Mouse (Mus musculus): ENCODE measurements around the gene Cul7. TPM values are rescaled to one million over a fixed set of nuclear protein-coding genes. Genes with fewer than 3 reads are reported as not detected.

The Cul7 gene
- polyA plus RNA-seq, 1 experiment from 2014 or later = 33.6 TPM

- Histone ChIP-seq H3K36me3 (ENCODE audit: control insufficient read depth, insufficient read depth, low read length) (peaks cover 40% of the 10 kb centered on the region), H3K4me1 (ENCODE audit: control insufficient read depth, insufficient read depth, low read length) (peaks cover 28% of the 10 kb centered on the region), H3K27me3 (ENCODE audit: control insufficient read depth, insufficient read depth, low read length) (no peaks in the 10 kb centered on the region), H3K27ac (ENCODE audit: low read depth, low read length) (peak overlapping the region; percentile 62), H3K9me3 (replicated peaks; ENCODE audit: control insufficient read depth, low read length) (no peaks in the 10 kb centered on the region), H3K9ac (ENCODE audit: low read depth, low read length) (peak overlapping the region; percentile 75), H3K4me2 (peak overlapping the region; percentile 91), H3K4me3 (ENCODE audit: low read depth, low read length) (peak overlapping the region; percentile 93)
- no peak for ATAC-seq (replicated peaks; ENCODE audit: insufficient number of reproducible peaks, low FRiP score, low TSS enrichment)
- WGBS (ENCODE audit: insufficient replicate concordance) = 23% methylated on average over 12 of the region's 12 CpGs
Measured at GRCm38 (mm10) chr17:46681466-46682118, 31.5 kb downstream of the Cul7 start.

DNA sequence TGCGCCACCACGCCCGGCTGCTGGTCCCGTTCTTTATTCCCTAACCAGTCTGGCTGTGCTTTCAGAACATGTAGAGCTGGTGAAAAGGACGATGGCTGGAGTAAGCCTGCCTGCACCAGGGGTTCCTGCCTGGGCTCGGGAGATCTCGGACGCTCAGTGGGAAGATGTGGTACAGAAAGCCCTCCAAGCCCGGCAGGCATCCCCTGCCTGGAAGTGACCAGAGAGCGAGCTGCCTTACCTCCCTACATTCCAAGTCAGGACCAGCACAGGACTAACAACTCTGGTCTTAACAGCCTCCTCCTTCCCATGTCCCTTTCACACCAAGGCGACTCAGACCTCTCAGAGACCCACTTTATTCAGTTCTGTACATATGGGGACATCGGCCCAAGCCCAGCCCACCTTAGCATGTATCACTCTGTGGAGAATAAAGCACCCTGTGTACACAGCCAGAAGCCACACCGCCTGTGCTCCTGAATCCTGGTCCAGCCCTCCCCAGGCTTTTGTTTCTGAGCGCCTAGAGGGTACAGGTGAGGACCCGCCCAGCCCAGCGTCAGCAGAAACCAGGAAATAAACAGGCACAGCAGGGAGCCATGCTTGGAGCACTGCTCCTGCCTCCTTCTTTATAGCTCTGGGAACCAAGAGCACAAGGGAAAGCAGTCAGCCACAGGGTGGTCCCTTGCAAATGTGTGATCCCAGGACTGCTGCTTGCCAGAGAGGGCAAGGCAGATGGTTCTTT, 32.7 kb downstream of the Cul7 start:
- Histone ChIP-seq H3K27ac (ENCODE audit: low read depth, low read length) (no peak overlapping the region), H3K9me3 (replicated peaks; ENCODE audit: control insufficient read depth, low read length) (no peaks in the 10 kb centered on the region), H3K9ac (ENCODE audit: low read depth, low read length) (no peak overlapping the region), H3K4me2 (no peak overlapping the region), H3K36me3 (ENCODE audit: control insufficient read depth, insufficient read depth, low read length) (peaks cover 30% of the 10 kb centered on the region), H3K27me3 (ENCODE audit: control insufficient read depth, insufficient read depth, low read length) (no peaks in the 10 kb centered on the region), H3K4me1 (ENCODE audit: control insufficient read depth, insufficient read depth, low read length) (peaks cover 27% of the 10 kb centered on the region), H3K4me3 (ENCODE audit: low read depth, low read length) (no peak overlapping the region)
- 81% methylated on average over 16 of the region's 16 CpGs for WGBS (ENCODE audit: insufficient replicate concordance)
- ATAC-seq (replicated peaks; ENCODE audit: insufficient number of reproducible peaks, low FRiP score, low TSS enrichment) = no peak

- Histone ChIP-seq H3K4me2 (no peak overlapping the region), H3K9ac (ENCODE audit: low read depth, low read length) (no peak overlapping the region), H3K4me3 (ENCODE audit: low read depth, low read length) (no peak overlapping the region), H3K27me3 (ENCODE audit: control insufficient read depth, insufficient read depth, low read length) (no peaks in the 10 kb centered on the region), H3K36me3 (ENCODE audit: control insufficient read depth, insufficient read depth, low read length) (peaks cover 28% of the 10 kb centered on the region), H3K27ac (ENCODE audit: low read depth, low read length) (no peak overlapping the region), H3K4me1 (ENCODE audit: control insufficient read depth, insufficient read depth, low read length) (peaks cover 12% of the 10 kb centered on the region), H3K9me3 (replicated peaks; ENCODE audit: control insufficient read depth, low read length) (no peaks in the 10 kb centered on the region)
- no peak for ATAC-seq (replicated peaks; ENCODE audit: insufficient number of reproducible peaks, low FRiP score, low TSS enrichment)
- WGBS (ENCODE audit: insufficient replicate concordance) = 87% methylated on average over 6 of the region's 6 CpGs
Measured at GRCm38 (mm10) chr17:46685913-46686312, 35.8 kb downstream of the Cul7 start.

DNA sequence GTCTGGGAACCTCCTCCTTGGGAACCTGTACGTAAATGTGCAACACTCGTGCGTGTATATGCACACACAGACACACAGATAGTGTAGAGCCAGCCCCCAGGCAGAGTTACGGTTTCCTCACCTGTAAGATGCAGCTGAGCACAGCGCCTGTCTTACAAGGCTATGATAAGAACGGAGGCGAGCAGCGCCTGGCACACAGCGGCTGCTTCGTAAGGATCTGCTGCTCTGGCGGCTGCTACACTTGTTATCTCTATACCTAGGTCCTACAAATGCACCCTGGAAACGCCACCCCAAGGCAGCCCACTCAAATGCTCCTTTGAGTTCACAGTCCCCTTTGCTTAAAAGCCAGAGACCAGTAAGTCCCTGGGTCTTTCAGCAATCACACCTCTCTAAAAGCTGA, 40.5 kb downstream of the Cul7 start:
- no peak overlapping the region for H3K4me2 ChIP-seq
- WGBS (ENCODE audit: insufficient replicate concordance) = 73% methylated on average over 12 of the region's 12 CpGs
- H3K27ac ChIP-seq (ENCODE audit: low read depth, low read length) = no peak overlapping the region
- no peak for ATAC-seq (replicated peaks; ENCODE audit: insufficient number of reproducible peaks, low FRiP score, low TSS enrichment)
- H3K36me3 ChIP-seq (ENCODE audit: control insufficient read depth, insufficient read depth, low read length) = peaks cover 7% of the 10 kb centered on the region
- H3K4me1 ChIP-seq (ENCODE audit: control insufficient read depth, insufficient read depth, low read length) = peaks cover 4% of the 10 kb centered on the region; the same call in 1 of the 2 replicates
- H3K9ac ChIP-seq (ENCODE audit: low read depth, low read length) = no peak overlapping the region
- no peak overlapping the region for H3K4me3 ChIP-seq (ENCODE audit: low read depth, low read length)
- H3K9me3 ChIP-seq (replicated peaks; ENCODE audit: control insufficient read depth, low read length) = no peaks in the 10 kb centered on the region
- no peaks in the 10 kb centered on the region for H3K27me3 ChIP-seq (ENCODE audit: control insufficient read depth, insufficient read depth, low read length)

- Histone ChIP-seq H3K27ac (ENCODE audit: low read depth, low read length) (no peak overlapping the region), H3K4me1 (ENCODE audit: control insufficient read depth, insufficient read depth, low read length) (peaks cover 4% of the 10 kb centered on the region; the same call in 1 of the 2 replicates), H3K9ac (ENCODE audit: low read depth, low read length) (no peak overlapping the region), H3K4me2 (no peak overlapping the region), H3K4me3 (ENCODE audit: low read depth, low read length) (no peak overlapping the region), H3K9me3 (replicated peaks; ENCODE audit: control insufficient read depth, low read length) (no peaks in the 10 kb centered on the region), H3K36me3 (ENCODE audit: control insufficient read depth, insufficient read depth, low read length) (0 out of 2 replicates have a peak, but pooled peaks cover under 1% of the 10 kb centered on the region), H3K27me3 (ENCODE audit: control insufficient read depth, insufficient read depth, low read length) (no peaks in the 10 kb centered on the region)
- 91% methylated on average over 2 of the region's 2 CpGs for WGBS (ENCODE audit: insufficient replicate concordance)
- ATAC-seq (replicated peaks; ENCODE audit: insufficient number of reproducible peaks, low FRiP score, low TSS enrichment) = no peak
Measured at GRCm38 (mm10) chr17:46691390-46691789, 41.3 kb downstream of the Cul7 start.

GRCm38 (mm10) chr17:46694517-46695063, 44.5 kb downstream of the Cul7 start:
- Histone ChIP-seq H3K4me1 (ENCODE audit: control insufficient read depth, insufficient read depth, low read length) (peaks cover 4% of the 10 kb centered on the region; the same call in 1 of the 2 replicates), H3K9me3 (replicated peaks; ENCODE audit: control insufficient read depth, low read length) (no peaks in the 10 kb centered on the region), H3K27ac (ENCODE audit: low read depth, low read length) (no peak overlapping the region), H3K27me3 (ENCODE audit: control insufficient read depth, insufficient read depth, low read length) (no peaks in the 10 kb centered on the region), H3K4me3 (ENCODE audit: low read depth, low read length) (no peak overlapping the region), H3K36me3 (ENCODE audit: control insufficient read depth, insufficient read depth, low read length) (no peaks in the 10 kb centered on the region; the same call in 1 of the 2 replicates), H3K4me2 (no peak overlapping the region), H3K9ac (ENCODE audit: low read depth, low read length) (no peak overlapping the region)
- WGBS (ENCODE audit: insufficient replicate concordance) = 88% methylated on average over 1 of the region's 1 CpGs
- no peak for ATAC-seq (replicated peaks; ENCODE audit: insufficient number of reproducible peaks, low FRiP score, low TSS enrichment)

DNA sequence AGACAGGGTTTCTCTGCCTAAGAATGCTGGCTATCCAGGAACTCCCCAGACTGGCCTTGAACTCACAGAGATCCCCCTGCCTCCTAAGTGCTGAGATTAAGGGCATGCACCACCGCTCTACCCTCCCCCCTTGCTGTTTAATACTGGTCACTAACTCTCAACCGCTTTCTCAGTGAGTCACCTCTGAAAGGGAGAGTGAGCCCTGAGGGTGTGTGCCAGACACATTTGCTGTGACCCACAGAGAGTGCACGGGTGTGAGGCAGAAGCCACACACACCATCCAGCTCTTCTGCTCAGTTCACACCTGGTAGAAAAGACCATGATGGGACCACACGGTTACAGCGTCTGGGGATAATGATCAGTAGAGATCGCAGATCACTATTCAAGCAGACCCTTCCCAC, 48.4 kb downstream of the Cul7 start:
- no peak overlapping the region for H3K4me3 ChIP-seq (ENCODE audit: low read depth, low read length)
- H3K27ac ChIP-seq (ENCODE audit: low read depth, low read length) = no peak overlapping the region
- no peak overlapping the region for H3K4me2 ChIP-seq
- H3K9ac ChIP-seq (ENCODE audit: low read depth, low read length) = no peak overlapping the region
- H3K9me3 ChIP-seq (replicated peaks; ENCODE audit: control insufficient read depth, low read length) = no peaks in the 10 kb centered on the region
- 86% methylated on average over 6 of the region's 6 CpGs for WGBS (ENCODE audit: insufficient replicate concordance)
- H3K4me1 ChIP-seq (ENCODE audit: control insufficient read depth, insufficient read depth, low read length) = peaks cover 12% of the 10 kb centered on the region
- no peak for ATAC-seq (replicated peaks; ENCODE audit: insufficient number of reproducible peaks, low FRiP score, low TSS enrichment)
- no peaks in the 10 kb centered on the region for H3K27me3 ChIP-seq (ENCODE audit: control insufficient read depth, insufficient read depth, low read length)
- no peaks in the 10 kb centered on the region; the same call in 1 of the 2 replicates for H3K36me3 ChIP-seq (ENCODE audit: control insufficient read depth, insufficient read depth, low read length)

DNA sequence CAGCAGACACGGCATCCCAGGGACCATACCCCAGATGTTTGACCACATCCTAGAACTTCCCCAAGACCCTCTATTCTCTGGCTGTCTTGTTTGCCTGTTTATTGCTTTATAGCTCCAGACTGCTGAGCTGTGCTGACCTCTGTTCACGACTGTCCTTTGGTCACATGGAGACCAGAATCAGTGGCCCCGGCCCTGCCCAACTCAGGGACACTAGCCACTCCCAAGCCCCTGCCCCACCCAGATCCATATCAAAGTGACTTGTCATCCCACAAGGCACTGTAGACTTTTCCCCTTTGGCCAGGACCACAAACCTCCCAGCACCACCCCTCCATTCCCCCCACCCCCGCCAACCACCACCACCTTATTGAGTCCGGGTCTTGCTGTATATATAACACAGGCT, 49.1 kb downstream of the Cul7 start:
- peak; percentile 39; the same call in 1 of the 2 replicates for ATAC-seq (replicated peaks; ENCODE audit: insufficient number of reproducible peaks, low FRiP score, low TSS enrichment)
- H3K27me3 ChIP-seq (ENCODE audit: control insufficient read depth, insufficient read depth, low read length) = no peaks in the 10 kb centered on the region
- whole genome bisulfite sequencing (ENCODE audit: insufficient replicate concordance) = 69% methylated on average over 5 of the region's 5 CpGs
- H3K9me3 ChIP-seq (replicated peaks; ENCODE audit: control insufficient read depth, low read length) = no peaks in the 10 kb centered on the region
- no peak overlapping the region for H3K27ac ChIP-seq (ENCODE audit: low read depth, low read length)
- no peak overlapping the region for H3K4me3 ChIP-seq (ENCODE audit: low read depth, low read length)
- H3K9ac ChIP-seq (ENCODE audit: low read depth, low read length) = no peak overlapping the region
- no peak overlapping the region for H3K4me2 ChIP-seq
- H3K4me1 ChIP-seq (ENCODE audit: control insufficient read depth, insufficient read depth, low read length) = peaks cover 18% of the 10 kb centered on the region
- H3K36me3 ChIP-seq (ENCODE audit: control insufficient read depth, insufficient read depth, low read length) = no peaks in the 10 kb centered on the region; the same call in 1 of the 2 replicates

All from heart, embryonic 11.5 days (tissue).